Mouse (Mus musculus): ENCODE measurements around the gene Casp14. TPM values are rescaled to one million over a fixed set of nuclear protein-coding genes. Genes with fewer than 3 reads are reported as not detected.
"Not testable (repeated sequence)": the region's sequence is repeated elsewhere in the genome, so short reads cannot be mapped to it uniquely, and the experiment has no call there.

Casp14 gene
- polyA plus RNA-seq, 1 experiment from 2014 or later, result 0.04 TPM

GRCm38 (mm10) chr10:78686995-78687577 lies 31.0 kb downstream of the Casp14 start:
- DNase-seq (ENCODE audit: low read depth, low spot score), result no peak
- CTCF ChIA-PET, result interaction anchor here (1.2 kb wide), 1 partner anchor 43 kb away, joined by 3 read pairs; no protein-coding TSS in a partner anchor
- H3K27me3 ChIP-seq, result no peaks in the 10 kb centered on the region
- in situ Hi-C loops (cut with MboI; ENCODE audit: low pct_unique_long_range_greater_than_20kb), result no loop called here
- no peak for ATAC-seq
- no peak for TF ChIP-seq CTCF (IDR thresholded peaks at IDR 0.05)
- POLR2A ChIA-PET, result interaction anchor here (0.6 kb wide), 1 partner anchor 38 kb away, joined by 4 read pairs; no protein-coding TSS in a partner anchor

- H3K27me3 ChIP-seq; in situ Hi-C loops (cut with MboI; ENCODE audit: low pct_unique_long_range_greater_than_20kb); POLR2A ChIA-PET; DNase-seq (ENCODE audit: low read depth, low spot score); ATAC-seq: not testable (repeated sequence)
- CTCF ChIA-PET, result interaction anchor here (1.0 kb wide), 1 partner anchor 15 kb away, joined by 3 read pairs; no protein-coding TSS in a partner anchor
Measured at GRCm38 (mm10) chr10:78670121-78670520, 48.0 kb downstream of the Casp14 start.

- DNase-seq (ENCODE audit: low read depth, low spot score); H3K27me3 ChIP-seq; POLR2A ChIA-PET; ATAC-seq; in situ Hi-C loops (cut with MboI; ENCODE audit: low pct_unique_long_range_greater_than_20kb): not testable (repeated sequence)
- CTCF ChIA-PET, result interaction anchor here (1.5 kb wide), 1 partner anchor 90 kb away, joined by 3 read pairs; no protein-coding TSS in a partner anchor
Measured at GRCm38 (mm10) chr10:78666696-78667095, 51.4 kb downstream of the Casp14 start.

GRCm38 (mm10) chr10:78664546-78664945 lies 53.5 kb downstream of the Casp14 start:
- no peak for TF ChIP-seq CTCF (IDR thresholded peaks at IDR 0.05)
- in situ Hi-C loops (cut with MboI; ENCODE audit: low pct_unique_long_range_greater_than_20kb), result no loop called here
- ATAC-seq (no peak), DNase-seq (ENCODE audit: low read depth, low spot score) (no peak)
- ChIA-PET CTCF (no interaction called here), POLR2A (no interaction called here)
- H3K27me3 ChIP-seq, result no peaks in the 10 kb centered on the region

Other genes starting within 250 kb of the Casp14 start
- not detected for gene Olfr1358, start 200.9 kb downstream of the Casp14 start, polyA plus RNA-seq (2021)
- 132 TPM for gene Ilvbl, start 143.9 kb downstream of the Casp14 start, polyA plus RNA-seq (2021)
- gene Syde1, start 126.3 kb downstream of the Casp14 start, polyA plus RNA-seq (2021), result 46.6 TPM
- gene Olfr1357, start 100.2 kb downstream of the Casp14 start, polyA plus RNA-seq (2021), result not detected
- not detected for gene Ccdc105, start 34.8 kb upstream of the Casp14 start, polyA plus RNA-seq (2021)
- 0.45 TPM for gene Slc1a6, start 62.2 kb upstream of the Casp14 start, polyA plus RNA-seq (2021)
- gene Olfr1356, start 133.9 kb upstream of the Casp14 start, polyA plus RNA-seq (2021), result not detected
- not detected for gene Olfr1355, start 157.2 kb upstream of the Casp14 start, polyA plus RNA-seq (2021)
- gene Olfr1354, start 194.9 kb upstream of the Casp14 start, polyA plus RNA-seq (2021), result not detected
- not detected for gene Olfr8, start 232.3 kb upstream of the Casp14 start, polyA plus RNA-seq (2021)
- gene Olfr1353, start 245.0 kb upstream of the Casp14 start, polyA plus RNA-seq (2021), result not detected

Data from Patski (cell line).